Mouse (Mus musculus): Measurements from ENCODE around the gene Samd7.
"Not testable (repeated sequence)": the region's sequence is repeated elsewhere in the genome, so short reads cannot be mapped to it uniquely, and the experiment has no call there.

DNA sequence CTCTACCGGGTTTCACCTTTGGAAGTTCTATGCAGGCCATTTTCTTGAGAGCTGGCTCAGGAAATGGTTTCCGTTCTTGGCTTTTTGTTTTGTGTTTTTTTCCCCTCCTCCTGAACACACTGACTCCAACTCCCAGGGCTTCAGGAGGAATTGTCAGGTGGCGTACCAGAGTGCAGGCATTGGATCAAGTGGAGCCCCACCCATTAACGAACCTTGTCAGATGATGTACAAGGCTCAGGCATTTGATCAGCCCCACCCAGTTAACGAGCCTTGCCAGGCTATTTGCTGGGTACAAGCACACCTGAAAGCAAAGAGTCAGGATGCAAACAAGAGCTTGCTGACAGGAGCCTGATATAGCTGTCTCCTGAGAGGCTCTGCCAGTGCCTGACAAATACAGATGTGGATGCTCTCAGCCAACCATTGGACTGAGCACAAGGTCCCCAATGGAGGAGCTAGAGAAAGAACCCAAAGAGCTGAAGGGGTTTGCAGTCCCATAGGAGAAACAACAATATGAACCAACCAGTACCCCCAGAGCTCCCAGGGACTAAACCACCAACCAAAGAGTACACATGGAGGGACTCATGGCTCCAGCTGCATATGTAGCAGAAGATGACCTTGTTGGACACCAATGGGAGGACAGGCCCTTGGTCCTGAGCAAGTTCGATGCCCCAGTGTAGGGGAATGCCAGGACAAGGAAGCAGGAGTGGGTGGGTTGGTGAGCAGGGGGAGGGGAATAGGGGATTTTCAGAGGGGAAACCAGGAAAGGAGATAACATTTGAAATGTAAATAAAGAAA lies 46.2 kb upstream of the Samd7 start, which contains the start of gene Lrrc31:
- not testable (repeated sequence) for TF ChIP-seq CTCF, POLR2A (IDR thresholded peaks at IDR 0.05; ENCODE audit: insufficient read depth, low read depth, low read length)

Measured in olfactory bulb, adult 2 months (tissue).